Mouse (Mus musculus): ENCODE measurements around the gene Aspscr1.

- TF ChIP-seq CTCF (IDR thresholded peaks at IDR 0.05; ENCODE audit: low read depth, low read length) (no peak), POLR2A (IDR thresholded peaks at IDR 0.05; ENCODE audit: borderline replicate concordance, low read depth, low read length) (no peak)
These were observed 48.6 kb downstream of the Aspscr1 start, which contains the start of gene Rac3 for GRCm38 (mm10) chr11:120721124-120722066.
